Mouse (Mus musculus): ENCODE data around the gene Grk5.
A peak's percentile ranks its signal among the peaks of the same experiment; 100 is the strongest.

The Grk5 gene

GRCm38 (mm10) chr19:60973508-60973907, 84.0 kb downstream of the Grk5 start:
- DNase-seq (ENCODE audit: low read depth), result no peak

- DNase-seq (ENCODE audit: low read depth), result peak; percentile 17
Observed at GRCm38 (mm10) chr19:60979581-60979980, 90.0 kb downstream of the Grk5 start.

GRCm38 (mm10) chr19:60981391-60981790, 91.8 kb downstream of the Grk5 start:
- DNase-seq (ENCODE audit: low read depth), result no peak

GRCm38 (mm10) chr19:60981894-60982293, 92.3 kb downstream of the Grk5 start:
- DNase-seq (ENCODE audit: low read depth), result peak; percentile 24

GRCm38 (mm10) chr19:60989766-60990165, 100.2 kb downstream of the Grk5 start:
- DNase-seq (ENCODE audit: low read depth), result no peak

- DNase-seq (ENCODE audit: low read depth), result no peak
Observed at GRCm38 (mm10) chr19:60994214-60994613, 104.7 kb downstream of the Grk5 start.

DNA sequence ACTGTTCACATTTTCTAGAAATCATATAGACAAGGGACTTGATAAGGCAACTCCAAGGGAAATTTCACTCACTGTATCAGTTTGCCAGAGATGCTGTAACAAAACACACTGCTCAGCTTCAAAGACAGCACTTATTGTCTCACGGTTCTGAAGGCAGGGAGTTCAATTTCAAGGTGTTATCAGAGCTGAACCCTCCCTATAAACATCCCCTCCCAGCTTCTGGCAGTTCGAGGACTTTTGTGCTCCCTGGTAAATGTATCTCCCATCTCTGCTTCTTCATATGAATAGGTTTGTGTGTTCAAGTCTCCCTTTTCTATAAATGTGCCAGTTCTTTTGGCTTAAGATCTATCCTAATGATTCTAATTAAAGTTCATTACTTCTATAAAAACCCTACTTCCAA, 105.3 kb downstream of the Grk5 start:
- DNase-seq (ENCODE audit: low read depth), result no peak

- DNase-seq (ENCODE audit: low read depth), result no peak
Observed at GRCm38 (mm10) chr19:60997784-60998183, 108.2 kb downstream of the Grk5 start.

DNA sequence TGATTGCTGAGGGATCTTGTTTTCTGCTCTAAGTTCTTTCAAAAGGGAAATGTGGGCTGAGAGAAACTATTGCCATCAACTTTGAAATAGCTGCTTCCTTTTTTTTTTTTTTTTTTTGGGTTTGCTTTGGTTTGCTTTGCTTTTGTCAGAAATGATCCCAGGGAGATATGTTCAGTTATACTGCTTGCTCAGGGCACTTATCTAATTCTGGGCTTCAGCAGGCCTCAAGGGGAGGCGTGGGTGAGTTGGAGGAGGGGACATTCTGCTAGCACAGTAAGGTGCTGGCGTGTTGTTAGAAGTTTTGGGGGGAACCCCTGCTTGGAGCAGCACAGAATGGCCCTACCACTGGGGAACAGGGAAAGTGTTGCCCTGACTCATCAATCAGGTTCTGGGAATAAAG, 110.1 kb downstream of the Grk5 start:
- DNase-seq (ENCODE audit: low read depth), result no peak

DNA sequence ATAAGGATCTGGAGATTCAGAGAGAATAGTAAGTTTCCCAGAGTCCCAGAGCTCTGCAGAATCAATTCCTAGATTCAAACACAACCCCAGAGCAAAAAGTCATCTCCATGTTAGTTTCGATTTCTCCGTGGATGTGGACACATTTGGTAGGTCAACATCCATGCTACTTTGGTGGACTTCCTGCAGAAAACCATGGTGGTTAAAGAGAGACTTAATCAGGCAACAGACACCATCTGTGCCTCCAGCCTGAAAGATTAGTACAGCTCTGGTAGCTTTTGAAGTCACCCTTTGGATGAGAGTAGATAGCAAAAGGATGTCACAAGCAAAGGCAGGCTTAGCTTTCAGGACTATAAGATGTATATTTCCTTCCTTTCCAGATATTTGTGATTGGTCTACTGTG, 111.4 kb downstream of the Grk5 start:
- DNase-seq (ENCODE audit: low read depth), result no peak

GRCm38 (mm10) chr19:61009266-61009665, 119.7 kb downstream of the Grk5 start:
- DNase-seq (ENCODE audit: low read depth), result no peak

- peak; percentile 56 for DNase-seq (ENCODE audit: low read depth)
Observed at GRCm38 (mm10) chr19:61017477-61018266, 128.1 kb downstream of the Grk5 start.

DNA sequence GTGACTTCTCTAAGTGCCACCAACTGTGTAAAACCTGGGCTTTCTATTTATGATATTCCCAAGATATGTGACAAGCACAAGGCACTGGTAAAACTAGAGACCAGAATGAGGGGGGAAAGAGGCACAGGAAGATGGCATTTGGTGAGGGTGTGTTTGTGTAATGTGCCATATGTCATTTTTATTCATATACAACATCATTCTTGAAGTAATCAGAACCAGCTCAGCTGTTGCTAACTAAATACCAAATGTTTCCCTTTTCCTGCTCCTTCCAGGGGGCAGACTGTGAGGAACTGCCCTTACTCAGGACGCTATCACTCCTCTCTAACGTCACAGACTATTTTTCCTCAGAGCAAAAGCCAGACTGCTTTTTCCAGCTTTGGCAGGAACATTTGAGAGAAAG, 132.0 kb downstream of the Grk5 start:
- DNase-seq (ENCODE audit: low read depth), result no peak

DNA sequence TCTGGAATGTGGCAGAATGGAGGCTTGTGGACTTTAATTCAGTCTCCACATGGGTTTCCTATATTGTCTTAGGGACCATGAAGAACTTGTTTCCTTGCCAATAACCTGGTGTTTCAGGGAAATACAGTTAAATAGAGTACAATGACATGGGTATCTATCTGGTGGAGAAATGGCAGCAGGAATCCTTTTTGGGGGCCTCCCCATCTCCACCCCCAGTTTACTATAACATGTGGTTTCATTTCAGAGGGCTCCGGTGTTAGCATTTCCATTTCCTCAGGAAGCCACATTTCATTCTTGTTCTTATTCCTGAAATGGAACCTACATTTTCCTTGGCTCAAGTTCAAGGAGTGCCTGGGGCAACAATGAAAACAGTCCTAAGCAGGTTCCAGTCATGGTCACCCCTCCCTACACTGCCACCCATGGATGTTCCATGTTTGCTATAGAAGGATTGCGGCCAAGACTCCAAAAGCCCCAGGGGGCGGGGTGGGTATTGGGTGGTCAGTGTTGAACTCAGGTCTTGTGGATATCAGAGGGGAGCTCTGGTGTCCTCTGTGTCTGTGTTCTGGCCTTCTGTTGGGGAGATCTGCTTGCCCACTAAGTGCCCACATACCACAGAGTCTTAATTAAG, 132.5 kb downstream of the Grk5 start:
- no peak for DNase-seq (ENCODE audit: low read depth)

- DNase-seq (ENCODE audit: low read depth), result no peak
Observed at GRCm38 (mm10) chr19:61031570-61031969, 142.0 kb downstream of the Grk5 start.

DNA sequence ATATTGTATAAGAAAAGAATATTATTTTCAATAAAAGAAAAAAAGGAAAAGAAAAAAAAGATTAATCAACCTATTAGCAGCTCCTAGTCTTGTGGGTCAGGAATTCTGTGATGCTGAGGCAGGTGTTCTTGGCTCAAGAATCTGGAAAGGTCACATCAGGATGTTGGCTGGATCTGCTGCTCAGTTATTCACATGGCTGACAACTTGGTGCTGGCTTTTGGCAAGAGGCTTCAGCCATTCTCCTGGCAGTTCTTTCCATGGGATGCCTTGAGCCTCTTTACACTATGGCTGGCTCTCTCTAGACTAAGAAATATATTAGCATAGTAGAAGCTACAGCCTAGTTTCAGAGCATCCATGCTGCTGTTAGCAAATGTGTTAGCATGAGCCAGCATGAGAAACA, 149.6 kb downstream of the Grk5 start:
- DNase-seq (ENCODE audit: low read depth), result no peak

GRCm38 (mm10) chr19:61048646-61049045, 159.1 kb downstream of the Grk5 start:
- DNase-seq (ENCODE audit: low read depth), result no peak

GRCm38 (mm10) chr19:61049413-61049812, 159.9 kb downstream of the Grk5 start:
- no peak for DNase-seq (ENCODE audit: low read depth)

GRCm38 (mm10) chr19:61051151-61051550, 161.6 kb downstream of the Grk5 start:
- no peak for DNase-seq (ENCODE audit: low read depth)

DNA sequence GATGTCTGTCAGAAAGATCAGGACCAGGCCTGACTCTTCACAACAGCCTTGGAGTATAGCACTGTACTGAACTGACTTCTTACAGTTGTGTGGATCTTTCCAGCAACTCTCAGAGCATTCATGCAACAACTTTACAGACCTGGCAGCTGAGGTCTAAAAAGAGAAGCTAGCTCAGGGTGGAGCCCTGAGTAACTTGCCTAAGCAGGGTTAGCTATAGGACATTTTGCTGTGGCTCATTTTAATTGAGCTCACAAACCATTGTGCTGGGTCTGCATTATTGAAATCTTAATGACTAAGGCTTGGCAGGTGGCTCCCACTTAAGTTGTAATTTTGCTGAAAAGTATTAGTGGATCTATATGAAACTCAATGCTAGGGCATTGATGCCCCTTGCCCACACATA, 162.5 kb downstream of the Grk5 start:
- DNase-seq (ENCODE audit: low read depth), result no peak

- DNase-seq (ENCODE audit: low read depth), result peak; percentile 45
Observed at GRCm38 (mm10) chr19:61052786-61053185, 163.2 kb downstream of the Grk5 start.

DNA sequence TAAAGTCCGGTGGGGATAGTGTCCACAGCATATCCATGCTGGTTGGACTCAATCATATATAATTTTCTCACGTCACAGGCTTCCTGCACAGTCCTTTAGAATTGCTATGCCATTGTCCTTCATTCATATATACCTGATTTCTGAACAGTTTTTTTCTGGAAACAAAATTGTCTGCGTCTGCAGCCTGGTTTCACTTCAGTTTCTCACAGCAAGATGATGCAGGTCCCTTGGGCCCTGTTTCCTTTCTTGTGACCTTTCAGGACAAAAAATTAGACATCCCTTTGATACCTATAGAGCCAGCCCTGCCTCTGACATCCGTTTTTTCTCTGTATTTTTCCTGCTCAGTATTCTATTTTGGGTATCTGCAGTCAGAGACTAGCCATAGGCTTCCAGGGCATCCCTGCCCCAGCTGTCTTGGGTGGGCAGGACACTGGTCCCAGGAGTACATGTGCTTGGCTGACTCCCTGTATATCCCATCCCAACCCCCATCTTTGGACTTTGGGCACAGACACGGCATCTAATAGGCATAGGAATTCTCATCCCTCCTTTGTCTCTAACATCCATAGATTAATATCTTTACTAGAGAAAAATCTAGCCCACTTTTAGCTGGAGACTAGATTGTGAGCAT, 167.3 kb downstream of the Grk5 start:
- no peak for DNase-seq (ENCODE audit: low read depth)

GRCm38 (mm10) chr19:61057581-61057980, 168.0 kb downstream of the Grk5 start:
- no peak for DNase-seq (ENCODE audit: low read depth)
